Mouse (Mus musculus) monocyte, adult 5-6 weeks (primary cell): ENCODE measurements around the gene Kcnk6. TPM values are rescaled to one million over a fixed set of nuclear protein-coding genes. Genes with fewer than 3 reads are reported as not detected.
A peak's percentile ranks its signal among the peaks of the same experiment; 100 is the strongest.
"Not testable (repeated sequence)": the region's sequence is repeated elsewhere in the genome, so short reads cannot be mapped to it uniquely, and the experiment has no call there.

Experiments
- ATAC-seq: fragments of 153-309, 156-312 bp; replicated peaks from 2 replicates; pipeline ENCODE4 v1.8.0; 2017; ENCODE audit warnings: mild to moderate bottlenecking; ENCODE audit not compliant: low TSS enrichment, insufficient number of reproducible peaks, severe bottlenecking, poor library complexity, low FRiP score
- total RNA-seq: library from RNA; stranded (forward); fragments of 200-1000, 200-491, 200-594 nt; gene quantifications from 3 replicates; pipeline ENCODE4 v1.2.3, GENCODE M21; 2017

Gene Kcnk6
- total RNA-seq, 1 experiment from 2014 or later = 7.3 TPM

- no peak for ATAC-seq
Measured at GRCm38 (mm10) chr7:29248261-29248841, 16.0 kb upstream of the Kcnk6 start, which contains the start of gene 2200002D01Rik. Gene 2200002D01Rik, minus strand, starts transcription at chr7:29248466.

- no peak for ATAC-seq
Measured at GRCm38 (mm10) chr7:29247706-29248105, 15.4 kb upstream of the Kcnk6 start.

GRCm38 (mm10) chr7:29247314-29247700 is 15.0 kb upstream of the Kcnk6 start:
- ATAC-seq = 0 out of 2 replicates have a peak, but pooled peaks have one; percentile 40

GRCm38 (mm10) chr7:29246619-29247313 is 14.5 kb upstream of the Kcnk6 start:
- ATAC-seq = no peak

- no peak for ATAC-seq
Measured at GRCm38 (mm10) chr7:29246015-29246414, 13.7 kb upstream of the Kcnk6 start.

- ATAC-seq = no peak
Measured at GRCm38 (mm10) chr7:29244732-29245416, 12.6 kb upstream of the Kcnk6 start.

- peak; percentile 98 for ATAC-seq
Measured at GRCm38 (mm10) chr7:29238019-29238967, 6.0 kb upstream of the Kcnk6 start, which contains the start of gene Yif1b. Gene Yif1b, plus strand, starts transcription at chr7:29238329.

- not testable (repeated sequence) for ATAC-seq
Measured at GRCm38 (mm10) chr7:29237596-29237995, 5.3 kb upstream of the Kcnk6 start.

GRCm38 (mm10) chr7:29236593-29236992 is 4.3 kb upstream of the Kcnk6 start:
- no peak for ATAC-seq

GRCm38 (mm10) chr7:29234661-29235060 is 2.3 kb upstream of the Kcnk6 start:
- ATAC-seq = no peak

- no peak for ATAC-seq
Measured at GRCm38 (mm10) chr7:29233745-29234144, 1.4 kb upstream of the Kcnk6 start.

GRCm38 (mm10) chr7:29231517-29231916 is 798 bp downstream of the Kcnk6 start:
- ATAC-seq = no peak

- ATAC-seq = no peak
Measured at GRCm38 (mm10) chr7:29230560-29230959, 1.8 kb downstream of the Kcnk6 start.

GRCm38 (mm10) chr7:29228202-29228601 is 4.1 kb downstream of the Kcnk6 start:
- no peak for ATAC-seq

- no peak for ATAC-seq
Measured at GRCm38 (mm10) chr7:29225520-29225919, 6.8 kb downstream of the Kcnk6 start.

- ATAC-seq = no peak
Measured at GRCm38 (mm10) chr7:29224756-29225394, 7.4 kb downstream of the Kcnk6 start.

- ATAC-seq = no peak
Measured at GRCm38 (mm10) chr7:29214846-29215245, 17.5 kb downstream of the Kcnk6 start.

GRCm38 (mm10) chr7:29214236-29214635 is 18.1 kb downstream of the Kcnk6 start:
- no peak for ATAC-seq
